ENCODE assay signal across 10 mouse cellular contexts in the genomic region with DNA sequence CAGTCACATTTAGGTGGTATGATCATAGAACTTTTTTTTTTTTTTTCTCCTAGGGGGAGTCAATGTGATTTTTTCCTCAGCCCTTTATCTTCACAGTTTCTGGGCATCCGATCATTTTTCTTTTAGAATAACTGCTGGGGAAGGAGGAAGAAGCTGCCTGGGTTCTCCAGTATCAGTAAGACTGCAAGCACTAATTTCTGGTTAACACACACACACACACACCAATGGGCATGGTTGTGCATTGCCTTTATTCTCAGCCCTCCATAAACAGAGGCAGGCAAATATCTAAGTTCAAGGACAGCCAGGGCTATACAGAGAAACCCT. TPM values are rescaled to one million over a fixed set of nuclear protein-coding genes. Genes with fewer than 3 reads are reported as not detected.
A peak's percentile ranks its signal among the peaks of the same experiment; 100 is the strongest.
DNase-seq lines count a peak whose midpoint lies in the region; ATAC-seq and TF ChIP-seq lines count a peak whose summit lies in the region.
"Had no signal": no experiment of that assay in that cellular context is flagged by ENCODE, and none has a peak within 500 bp of the region (broad histone marks: within the 10 kb centered on the region; RNA-seq: fewer than 3 reads in every experiment).

No protein-coding gene starts in this region.

- no peak for TF ChIP-seq POLR2A in ES-Bruce4 (IDR thresholded peaks at IDR 0.05; ENCODE audit: insufficient read depth, low read length)

- intact Hi-C loops in heart, postnatal 14 days (cut with DNase I): loop anchor here (2.0 to 10.0 kb wide), 5 partner anchors 52 to 1640 kb away; partner anchors contain the start of genes Hist1h1c, Hist1h1e, Hist1h2ag and Hist1h2bj
- intact Hi-C loops in left cerebral cortex, postnatal 10 days (cut with DNase I): loop anchor here (5.0 kb wide), 2 partner anchors 60 to 100 kb away; partner anchors contain the start of genes Hist1h1e, Hist1h2be and Hist1h4d
- intact Hi-C loops in left cerebral cortex, adult 2 months (cut with DNase I): loop anchor here (5.0 to 10.0 kb wide), 4 partner anchors 150 to 1965 kb away; partner anchors contain the start of genes Hist1h2af, Hist1h2ai, Hist1h2bl and Hist1h3h

- WGBS in heart, embryonic 13.5 days: 42% methylated on average over 1 of the region's 1 CpGs
- WGBS in hindbrain, embryonic 10.5 days: 66% methylated on average over 1 of the region's 1 CpGs
- 40% methylated on average over 1 of the region's 1 CpGs for WGBS in liver, postnatal 0 days (ENCODE audit: insufficient replicate concordance)

- H3K4me2 ChIP-seq in heart, embryonic 13.5 days: peak overlapping the region; percentile 80
- H3K4me2 ChIP-seq in liver, postnatal 0 days (ENCODE audit: low read depth, low read length): peak overlapping the region; percentile 71

- peak overlapping the region; percentile 98 for H3K27ac ChIP-seq in heart, embryonic 13.5 days (replicated peaks)
- peak overlapping the region; percentile 86 for H3K27ac ChIP-seq in ES-Bruce4 (ENCODE audit: insufficient read depth, low read length)
- peak overlapping the region; percentile 88 for H3K27ac ChIP-seq in hindbrain, embryonic 10.5 days
- H3K27ac ChIP-seq in liver, postnatal 0 days (ENCODE audit: low read depth): peak overlapping the region; percentile 99
- no peak overlapping the region for H3K27ac ChIP-seq in left cerebral cortex, adult 2 months

- TF ChIP-seq EP300 in ES-Bruce4 (IDR thresholded peaks at IDR 0.05; ENCODE audit: insufficient read depth, low read depth, low read length): no peak
- TF ChIP-seq EP300 in liver, postnatal 0 days (IDR thresholded peaks at IDR 0.05; ENCODE audit: low read depth): no peak

- TF ChIP-seq CTCF in ES-Bruce4 (IDR thresholded peaks at IDR 0.05; ENCODE audit: low read depth, low read length): no peak
- TF ChIP-seq CTCF in liver, postnatal 0 days (IDR thresholded peaks at IDR 0.05; ENCODE audit: low read depth): no peak
- no peak for TF ChIP-seq CTCF in left cerebral cortex, adult 2 months (IDR thresholded peaks at IDR 0.05)

- H3K4me1 ChIP-seq in heart, embryonic 13.5 days: peaks cover 30% of the 10 kb centered on the region
- H3K4me1 ChIP-seq in ES-Bruce4 (ENCODE audit: control insufficient read depth, insufficient read depth, low read length): no peaks in the 10 kb centered on the region
- H3K4me1 ChIP-seq in hindbrain, embryonic 10.5 days (replicated peaks): peaks cover 26% of the 10 kb centered on the region
- H3K4me1 ChIP-seq in liver, postnatal 0 days (ENCODE audit: insufficient read depth): peaks cover 19% of the 10 kb centered on the region

- H3K27me3 ChIP-seq in heart, embryonic 13.5 days (replicated peaks): no peaks in the 10 kb centered on the region
- H3K27me3 ChIP-seq in ES-Bruce4 (ENCODE audit: control insufficient read depth, insufficient read depth, low read length, poor library complexity, severe bottlenecking): no peaks in the 10 kb centered on the region
- H3K27me3 ChIP-seq in hindbrain, embryonic 10.5 days (ENCODE audit: insufficient read depth, poor library complexity, severe bottlenecking): no peaks in the 10 kb centered on the region
- no peaks in the 10 kb centered on the region for H3K27me3 ChIP-seq in liver, postnatal 0 days (ENCODE audit: insufficient read depth, low read length)

- no peak for DNase-seq in heart, postnatal 14 days
- no peak for DNase-seq in hindbrain, embryonic 10.5 days (ENCODE audit: low spot score)
- DNase-seq in liver, postnatal 0 days: no peak
- DNase-seq in left cerebral cortex, postnatal 10 days (ENCODE audit: extremely low spot score in 1 of 2, low spot score in 2 of 2): no peak
- DNase-seq in frontal cortex, postnatal 36 days (ENCODE audit: low spot score in 2 of 2): no peak
- DNase-seq in left cerebral cortex, adult 2 months (ENCODE audit: extremely low spot score in 1 of 2, low spot score in 2 of 2): no peak
- DNase-seq: cerebellum, postnatal 36 days had no signal

- peak overlapping the region; percentile 81 for H3K9ac ChIP-seq in heart, embryonic 13.5 days
- peak overlapping the region; percentile 95 for H3K9ac ChIP-seq in ES-Bruce4 (ENCODE audit: low read depth, poor library complexity, severe bottlenecking)
- peak overlapping the region; percentile 82 for H3K9ac ChIP-seq in liver, postnatal 0 days (replicated peaks)

- no peaks in the 10 kb centered on the region for H3K9me3 ChIP-seq in heart, embryonic 13.5 days
- no peaks in the 10 kb centered on the region for H3K9me3 ChIP-seq in ES-Bruce4 (replicated peaks; ENCODE audit: control insufficient read depth, insufficient read depth, low read length, poor library complexity, severe bottlenecking)
- no peaks in the 10 kb centered on the region for H3K9me3 ChIP-seq in hindbrain, embryonic 10.5 days
- no peaks in the 10 kb centered on the region for H3K9me3 ChIP-seq in liver, postnatal 0 days (ENCODE audit: low read length)

- no peak for ATAC-seq in heart, embryonic 13.5 days (ENCODE audit: extremely low read depth, insufficient number of reproducible peaks, low FRiP score, low TSS enrichment)
- no peak for ATAC-seq in liver, postnatal 0 days

- peak overlapping the region; percentile 57 for H3K4me3 ChIP-seq in heart, embryonic 13.5 days
- peak overlapping the region; percentile 22; the same call in 1 of the 2 replicates for H3K4me3 ChIP-seq in ES-Bruce4 (ENCODE audit: low read depth, low read length)
- peak overlapping the region; percentile 52 for H3K4me3 ChIP-seq in hindbrain, embryonic 10.5 days
- H3K4me3 ChIP-seq in liver, postnatal 0 days (ENCODE audit: low read depth, low read length): peak overlapping the region; percentile 60
- no peak overlapping the region for H3K4me3 ChIP-seq in left cerebral cortex, adult 2 months

- H3K36me3 ChIP-seq in heart, embryonic 13.5 days: no peaks in the 10 kb centered on the region
- H3K36me3 ChIP-seq in ES-Bruce4 (ENCODE audit: control insufficient read depth, insufficient read depth, low read length, poor library complexity, severe bottlenecking): no peaks in the 10 kb centered on the region
- no peaks in the 10 kb centered on the region for H3K36me3 ChIP-seq in hindbrain, embryonic 10.5 days
- H3K36me3 ChIP-seq in liver, postnatal 0 days (replicated peaks; ENCODE audit: insufficient read depth, low read length): no peaks in the 10 kb centered on the region

RNA-seq across cellular contexts. Expression of gene Hist1h2ac, which starts 1.2 kb away (rescaled TPM):
- polyA plus RNA-seq in heart, embryonic 13.5 days (2015; fragmentation: Nextera tagmentation; extraction: Ambion mirVana): 0.59 and 0.68 TPM in 2 replicates
- total RNA-seq in heart, postnatal 14 days (2021): 1 to 10 TPM; 2.0 to 3.7 TPM
- polyA plus RNA-seq in ES-Bruce4 (2011; ENCODE audit: insufficient read depth, insufficient read length, low read depth, missing spikeins): 0.37 and 0.91 TPM in 2 replicates
- 0.80 and 1.2 TPM in 2 replicates for polyA plus RNA-seq in hindbrain, embryonic 10.5 days (2016; fragmentation: Nextera tagmentation; extraction: Ambion mirVana)
- 0.86 and 0.88 TPM in 2 replicates for polyA plus RNA-seq in liver, postnatal 0 days (2015; fragmentation: Nextera tagmentation; extraction: Ambion mirVana)
- total RNA-seq in left cerebral cortex, postnatal 10 days (2021): 1 to 10 TPM; 2.4 to 2.9 TPM
- 1 to 10 TPM; 2.1 to 2.7 TPM for total RNA-seq in left cerebral cortex, adult 2 months (2021)

RNA-seq across cellular contexts. Expression of gene Hist1h2bc, which starts 1.4 kb away (rescaled TPM):
- polyA plus RNA-seq in heart, embryonic 13.5 days (2015; fragmentation: Nextera tagmentation; extraction: Ambion mirVana): 50.1 and 54.5 TPM in 2 replicates
- 10 to 100 TPM; 48.8 to 56.9 TPM for total RNA-seq in heart, postnatal 14 days (2021)
- 9.1 and 10.6 TPM in 2 replicates for polyA plus RNA-seq in ES-Bruce4 (2011; ENCODE audit: insufficient read depth, insufficient read length, low read depth, missing spikeins)
- polyA plus RNA-seq in hindbrain, embryonic 10.5 days (2016; fragmentation: Nextera tagmentation; extraction: Ambion mirVana): 23.1 and 26.2 TPM in 2 replicates
- 168 and 180 TPM in 2 replicates for polyA plus RNA-seq in liver, postnatal 0 days (2015; fragmentation: Nextera tagmentation; extraction: Ambion mirVana)
- 10 to 100 TPM; 17.4 to 21.2 TPM for total RNA-seq in left cerebral cortex, postnatal 10 days (2021)
- total RNA-seq in left cerebral cortex, adult 2 months (2021): 10 to 100 TPM; 27.0 to 29.1 TPM

RNA-seq across cellular contexts. Expression of gene Hist1h1t, which starts 13.0 kb away (rescaled TPM):
- not detected in 2 replicates for polyA plus RNA-seq in heart, embryonic 13.5 days (2015; fragmentation: Nextera tagmentation; extraction: Ambion mirVana)
- total RNA-seq in heart, postnatal 14 days (2021): under 1 TPM; 0.31 to 0.32 TPM
- polyA plus RNA-seq in ES-Bruce4 (2011; ENCODE audit: insufficient read depth, insufficient read length, low read depth, missing spikeins): not detected in 2 replicates
- not detected in 2 replicates for polyA plus RNA-seq in hindbrain, embryonic 10.5 days (2016; fragmentation: Nextera tagmentation; extraction: Ambion mirVana)
- polyA plus RNA-seq in liver, postnatal 0 days (2015; fragmentation: Nextera tagmentation; extraction: Ambion mirVana): not detected in 2 replicates
- total RNA-seq in left cerebral cortex, postnatal 10 days (2021): not detected
- not detected for total RNA-seq in left cerebral cortex, adult 2 months (2021)
- total RNA-seq: left cerebral cortex, postnatal 36 days had no signal

RNA-seq across cellular contexts. Expression of gene Hist1h4c, which starts 15.7 kb away (rescaled TPM):
- 2.4 and 3.7 TPM in 2 replicates for polyA plus RNA-seq in heart, embryonic 13.5 days (2015; fragmentation: Nextera tagmentation; extraction: Ambion mirVana)
- total RNA-seq in heart, postnatal 14 days (2021): 10 to 100 TPM; 62.9 to 77.3 TPM
- polyA plus RNA-seq in ES-Bruce4 (2011; ENCODE audit: insufficient read depth, insufficient read length, low read depth, missing spikeins): 1.3 and 2.5 TPM in 2 replicates
- 5.4 TPM in 2 replicates for polyA plus RNA-seq in hindbrain, embryonic 10.5 days (2016; fragmentation: Nextera tagmentation; extraction: Ambion mirVana)
- 6.2 and 6.5 TPM in 2 replicates for polyA plus RNA-seq in liver, postnatal 0 days (2015; fragmentation: Nextera tagmentation; extraction: Ambion mirVana)
- total RNA-seq in left cerebral cortex, postnatal 10 days (2021): 100 to 1,000 TPM in 1 of 2 experiments, 10 to 100 TPM in 1; 94.0 to 104 TPM
- total RNA-seq in left cerebral cortex, adult 2 months (2021): 100 to 1,000 TPM; 103 TPM

RNA-seq across cellular contexts. Expression of gene Hfe, which starts 28.1 kb away (rescaled TPM):
- 10.3 and 10.7 TPM in 2 replicates for polyA plus RNA-seq in heart, embryonic 13.5 days (2015; fragmentation: Nextera tagmentation; extraction: Ambion mirVana)
- 10 to 100 TPM; 39.5 to 41.3 TPM for total RNA-seq in heart, postnatal 14 days (2021)
- not detected in 2 replicates for polyA plus RNA-seq in ES-Bruce4 (2011; ENCODE audit: insufficient read depth, insufficient read length, low read depth, missing spikeins)
- 3.2 and 3.5 TPM in 2 replicates for polyA plus RNA-seq in hindbrain, embryonic 10.5 days (2016; fragmentation: Nextera tagmentation; extraction: Ambion mirVana)
- 24.0 and 25.1 TPM in 2 replicates for polyA plus RNA-seq in liver, postnatal 0 days (2015; fragmentation: Nextera tagmentation; extraction: Ambion mirVana)
- 1 to 10 TPM; 2.0 to 2.5 TPM for total RNA-seq in left cerebral cortex, postnatal 10 days (2021)
- total RNA-seq in left cerebral cortex, adult 2 months (2021): 1 to 10 TPM; 2.4 to 3.1 TPM
